Mouse (Mus musculus): ENCODE measurements around the gene Arglu1.

- TF ChIP-seq CTCF (IDR thresholded peaks at IDR 0.05; ENCODE audit: borderline replicate concordance, extremely low read depth, insufficient read depth, insufficient read length) (no peak), POLR2A (IDR thresholded peaks at IDR 0.05; ENCODE audit: borderline replicate concordance, extremely low read depth, insufficient read depth, insufficient read length, poor library complexity, severe bottlenecking) (no peak)
Measured at GRCm38 (mm10) chr8:8631394-8631793, 58.9 kb downstream of the Arglu1 start.
